Mouse (Mus musculus): ENCODE data around the gene Sohlh1.

DNA sequence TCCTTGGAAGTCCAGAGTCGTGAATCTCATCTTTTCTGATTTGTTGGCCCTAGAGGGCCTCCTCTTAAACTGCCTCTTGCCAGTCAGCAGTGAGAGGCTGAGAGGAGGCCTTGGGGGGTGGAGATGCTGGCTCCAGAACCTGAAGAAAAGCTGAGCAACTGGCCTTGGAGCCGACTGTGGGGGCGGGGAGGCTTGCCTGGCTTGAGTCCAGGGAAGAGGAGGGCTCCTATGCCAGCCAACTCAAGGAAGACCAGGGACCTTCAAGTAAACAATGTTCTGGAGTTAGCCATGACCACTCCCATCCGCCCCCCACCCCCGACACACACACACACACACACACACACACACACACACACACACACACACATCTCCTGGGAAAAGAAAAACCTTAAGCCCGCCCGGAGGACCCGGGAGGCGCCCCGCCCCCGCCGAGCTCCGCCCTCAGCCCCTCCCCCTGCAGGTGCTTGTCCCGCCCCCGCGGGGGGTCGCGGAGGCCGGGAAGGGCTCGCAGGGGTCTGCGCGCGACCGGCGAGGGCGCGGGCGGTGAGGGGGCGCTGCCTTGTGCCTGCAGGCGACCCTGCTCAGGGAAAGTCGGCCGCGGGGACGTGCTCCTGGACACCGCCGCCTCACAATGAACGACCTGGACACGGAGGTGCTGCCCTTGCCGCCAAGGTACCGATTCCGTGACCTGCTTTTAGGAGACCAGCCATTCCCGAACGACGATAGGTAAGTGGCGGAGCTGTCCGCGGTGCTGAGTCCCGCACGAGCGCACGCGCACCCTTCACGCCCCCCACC lies 16.5 kb upstream of the Sohlh1 start, which contains the start of gene Kcnt1:
- TF ChIP-seq CTCF (IDR thresholded peaks at IDR 0.05; ENCODE audit: control insufficient read depth, insufficient read depth, insufficient replicate concordance, low read depth, low read length): no peak
- TF ChIP-seq POLR2A (IDR thresholded peaks at IDR 0.05; ENCODE audit: control insufficient read depth, low read depth, low read length): no peak
